Mouse (Mus musculus) embryonic facial prominence, embryonic 11.5 days (tissue): ENCODE data around the gene Sorbs2. TPM values are rescaled to one million over a fixed set of nuclear protein-coding genes. Genes with fewer than 3 reads are reported as not detected.

Experiments
- ATAC-seq: fragments of 200-750 bp; cut with Nextera tagmentation; replicated peaks from 2 replicates; pipeline ENCODE4 v1.8.0; 2017; ENCODE audit warnings: low read depth; ENCODE audit not compliant: insufficient number of reproducible peaks, low FRiP score, low TSS enrichment
- DNase-seq: peaks from one replicate; pipeline ENCODE4 v3.0.0-alpha.2; 2015; ENCODE audit warnings: low spot score
- H3K27ac ChIP-seq: fragments of 300-500 bp; sonication (generic); replicated peaks from 2 replicates; pipeline ENCODE4 v1.5.1; 2014; ENCODE audit warnings: mild to moderate bottlenecking, low read depth, low read length, control low read depth
- H3K27me3 ChIP-seq: fragments of 300-500 bp; sonication (generic); 2 replicates; pipeline ENCODE4 v1.6.1; 2014; ENCODE audit warnings: mild to moderate bottlenecking, low read length, moderate library complexity, mixed read lengths; ENCODE audit not compliant: control insufficient read depth, insufficient read depth
- H3K36me3 ChIP-seq: fragments of 300-500 bp; sonication (generic); replicated peaks from 2 replicates; pipeline ENCODE4 v1.6.1; 2014; ENCODE audit warnings: low read depth, mild to moderate bottlenecking, low read length, moderate library complexity, mixed read lengths; ENCODE audit not compliant: control insufficient read depth, insufficient read depth
- H3K4me1 ChIP-seq: fragments of 300-500 bp; sonication (generic); 2 replicates; pipeline ENCODE4 v1.6.1; 2014; ENCODE audit warnings: low read length, mixed read lengths; ENCODE audit not compliant: control insufficient read depth, insufficient read depth
- H3K4me2 ChIP-seq: fragments of 300-500 bp; sonication (generic); 2 replicates; pipeline ENCODE4 v1.6.1; 2014; ENCODE audit warnings: low read depth, mild to moderate bottlenecking, control low read depth, low read length, moderate library complexity
- H3K4me3 ChIP-seq: fragments of 300-500 bp; sonication (generic); 2 replicates; pipeline ENCODE4 v1.5.1; 2014; ENCODE audit warnings: low read depth, low read length, control low read depth
- H3K9ac ChIP-seq: fragments of 300-500 bp; sonication (generic); replicated peaks from 2 replicates; pipeline ENCODE4 v1.6.1; 2014; ENCODE audit warnings: mild to moderate bottlenecking, control low read depth, low read length
- H3K9me3 ChIP-seq: fragments of 300-500 bp; sonication (generic); replicated peaks from 2 replicates; pipeline ENCODE4 v1.6.1; 2016; ENCODE audit warnings: mild to moderate bottlenecking, low read length, inconsistent platforms, mixed read lengths; ENCODE audit not compliant: control insufficient read depth
- WGBS: fragments of 180-500 bp; shearing (Covaris S2); extraction: QIAGEN DNeasy Blood & Tissue Kit; methylation state at CpG from one replicate; pipeline ENCODE4 v1.1.7; 2014; 5-methylcytosine and 5-hydroxymethylcytosine counted together
- polyA plus RNA-seq: library from polyadenylated mRNA; unstranded; fragments of >200 nt; fragmentation: Nextera tagmentation; extraction: Ambion mirVana; gene quantifications from 2 replicates; pipeline ENCODE4 v1.2.1, GENCODE M21; 2014

Gene Sorbs2
- polyA plus RNA-seq, 1 experiment from 2014 or later = 26.6 TPM

DNA sequence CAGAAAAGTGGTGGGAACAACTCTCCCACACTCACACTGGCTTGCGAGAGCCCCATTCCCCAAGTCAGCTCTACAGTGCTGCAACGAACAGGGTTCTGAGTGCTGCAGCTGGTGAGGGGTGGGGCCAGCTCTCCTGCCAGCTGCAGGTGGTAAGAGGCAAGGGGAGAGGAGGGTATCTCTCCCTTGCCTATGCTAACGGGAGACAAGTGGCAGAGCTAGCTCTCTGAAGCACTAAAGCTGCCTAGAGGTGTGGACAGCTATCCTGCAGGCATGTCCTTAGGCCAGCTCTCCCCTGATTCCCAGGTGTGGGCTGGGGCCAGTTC, 72.9 kb downstream of the Sorbs2 start:
- ATAC-seq = no peak
- 54% methylated on average over 3 of the region's 3 CpGs for WGBS
- no peaks in the 10 kb centered on the region for H3K9me3 ChIP-seq

DNA sequence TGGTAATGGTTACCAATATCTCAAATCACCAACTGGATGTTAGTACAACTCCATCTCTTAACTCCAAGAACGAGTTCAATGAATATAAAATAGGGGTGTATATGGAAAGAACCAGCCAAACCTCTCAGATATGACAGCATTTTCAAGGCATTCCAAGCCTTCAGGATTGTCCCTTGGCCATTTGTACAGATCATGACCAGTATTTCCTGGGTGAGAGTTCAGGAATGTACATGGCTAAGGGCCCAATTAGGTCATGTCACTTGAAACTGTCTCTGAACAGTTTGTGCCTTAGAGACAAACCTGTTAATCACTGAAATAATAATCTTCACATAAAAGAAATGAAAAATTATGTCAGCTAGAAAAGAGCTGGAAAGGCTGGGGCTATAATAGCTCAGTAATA, 76.3 kb downstream of the Sorbs2 start:
- no peak overlapping the region for H3K4me2 ChIP-seq
- H3K4me3 ChIP-seq = no peak overlapping the region
- no peaks in the 10 kb centered on the region for H3K36me3 ChIP-seq
- no peaks in the 10 kb centered on the region for H3K4me1 ChIP-seq
- DNase-seq (no peak), ATAC-seq (no peak)
- H3K9me3 ChIP-seq = no peaks in the 10 kb centered on the region
- WGBS = 89% methylated on average over 1 of the region's 1 CpGs
- no peak overlapping the region for H3K27ac ChIP-seq
- H3K9ac ChIP-seq = no peak overlapping the region
- no peaks in the 10 kb centered on the region for H3K27me3 ChIP-seq

More for the DNA sequence above, 72.9 kb downstream of the Sorbs2 start:
- no peak for DNase-seq
- H3K36me3 ChIP-seq = no peaks in the 10 kb centered on the region
- H3K4me3 ChIP-seq = no peak overlapping the region
- no peaks in the 10 kb centered on the region for H3K4me1 ChIP-seq
- H3K27ac ChIP-seq = no peak overlapping the region
- H3K27me3 ChIP-seq = no peaks in the 10 kb centered on the region
- H3K4me2 ChIP-seq = no peak overlapping the region
- H3K9ac ChIP-seq = no peak overlapping the region

DNA sequence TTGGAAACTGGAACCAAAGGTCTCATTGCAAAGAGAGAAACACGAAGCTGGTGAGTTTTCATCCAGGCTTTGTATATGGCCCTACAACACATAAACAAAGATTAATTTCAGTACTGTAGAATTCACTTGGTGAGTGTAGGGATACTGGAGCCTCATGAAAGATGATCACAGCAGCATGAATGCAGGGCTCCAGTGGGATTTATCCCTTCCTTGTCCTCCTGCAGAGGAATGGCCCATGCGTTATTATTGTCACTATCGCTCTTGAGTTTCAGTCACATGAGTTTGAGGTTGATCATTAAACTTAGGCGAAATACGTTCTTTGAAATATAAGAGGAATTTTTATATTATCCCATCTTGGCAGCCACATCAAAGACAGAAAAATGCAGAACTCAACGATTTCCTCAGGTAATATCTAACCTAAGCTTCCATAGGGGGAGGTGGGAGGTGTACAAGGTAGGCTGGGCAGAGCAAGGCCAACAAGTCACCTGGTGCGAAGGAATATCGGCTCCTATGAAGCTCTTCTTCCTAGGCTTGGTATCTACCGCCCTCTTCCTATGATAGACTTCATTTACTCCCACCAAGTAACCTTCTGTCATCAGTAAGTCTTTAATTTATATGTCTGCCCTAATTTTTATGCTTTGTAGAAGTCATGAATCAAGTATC, 76.9 kb downstream of the Sorbs2 start:
- no peaks in the 10 kb centered on the region for H3K9me3 ChIP-seq
- no peak overlapping the region for H3K4me2 ChIP-seq
- no peak overlapping the region for H3K9ac ChIP-seq
- DNase-seq = no peak
- no peak overlapping the region for H3K4me3 ChIP-seq
- no peaks in the 10 kb centered on the region for H3K4me1 ChIP-seq
- H3K36me3 ChIP-seq = no peaks in the 10 kb centered on the region
- H3K27me3 ChIP-seq = no peaks in the 10 kb centered on the region
- WGBS = 93% methylated on average over 9 of the region's 9 CpGs
- no peak for ATAC-seq
- no peak overlapping the region for H3K27ac ChIP-seq

DNA sequence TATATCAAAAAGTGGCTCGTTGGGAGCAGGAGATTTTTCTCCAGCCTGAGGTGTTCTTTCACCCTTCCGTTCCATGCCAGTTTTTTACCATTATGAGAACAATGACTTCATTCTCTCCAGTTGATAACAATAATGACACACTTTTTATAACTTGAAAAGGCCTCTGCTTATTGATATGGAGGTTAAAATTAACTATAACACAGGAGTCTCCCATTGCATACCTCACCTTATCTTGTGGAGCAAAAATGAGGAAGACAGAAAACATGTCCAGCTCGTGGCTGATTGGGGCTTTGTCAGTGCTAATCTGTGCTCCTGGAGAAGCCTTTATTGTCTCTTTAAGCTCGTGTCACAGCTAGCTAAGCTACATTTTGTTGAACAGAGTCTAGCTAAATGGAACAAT, 77.6 kb downstream of the Sorbs2 start:
- H3K4me2 ChIP-seq = no peak overlapping the region
- 56% methylated on average over 4 of the region's 4 CpGs for WGBS
- DNase-seq (no peak), ATAC-seq (no peak)
- no peak overlapping the region for H3K9ac ChIP-seq
- H3K4me1 ChIP-seq = no peaks in the 10 kb centered on the region
- no peaks in the 10 kb centered on the region for H3K9me3 ChIP-seq
- H3K27ac ChIP-seq = no peak overlapping the region
- H3K27me3 ChIP-seq = no peaks in the 10 kb centered on the region
- no peaks in the 10 kb centered on the region for H3K36me3 ChIP-seq
- H3K4me3 ChIP-seq = no peak overlapping the region

DNA sequence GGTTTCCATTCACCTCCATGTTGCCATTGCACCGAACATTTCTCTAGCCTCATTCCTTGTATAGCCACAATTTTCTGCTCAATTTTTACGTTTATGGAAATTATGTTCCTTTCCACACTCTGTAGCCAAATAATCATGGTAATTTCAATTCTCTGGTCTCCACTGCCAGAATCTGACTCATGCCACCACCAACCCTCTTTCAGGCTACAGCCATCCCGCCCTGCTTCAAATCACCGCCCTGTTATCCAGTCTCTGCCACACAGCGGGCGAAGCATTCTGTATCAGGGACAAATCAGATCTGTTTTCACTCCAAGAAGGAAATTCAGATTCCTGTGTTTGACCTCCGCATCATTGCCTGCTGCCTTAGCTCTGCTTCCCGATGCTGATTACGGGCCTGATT, 79.4 kb downstream of the Sorbs2 start:
- no peak overlapping the region for H3K4me3 ChIP-seq
- no peaks in the 10 kb centered on the region for H3K36me3 ChIP-seq

DNA sequence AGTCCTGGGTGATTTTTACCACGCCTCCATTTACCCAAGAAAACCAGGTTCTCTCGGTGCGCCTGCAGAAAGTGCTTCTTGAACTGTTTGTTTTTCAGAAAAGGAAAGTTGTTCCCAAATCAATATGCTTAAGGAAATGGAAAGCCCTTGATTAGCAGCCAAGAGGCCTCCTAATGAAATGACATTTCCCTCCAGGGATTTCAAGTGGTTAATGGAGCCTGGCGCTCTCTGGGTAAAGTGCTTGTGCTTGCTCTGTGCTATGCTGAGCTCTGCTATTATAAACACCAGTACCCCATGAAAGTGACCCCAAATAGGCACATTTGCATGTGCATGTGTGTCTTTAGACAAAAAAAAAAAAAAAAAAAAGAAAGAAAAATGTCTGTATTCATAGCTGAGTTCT, 84.3 kb downstream of the Sorbs2 start:
- H3K4me1 ChIP-seq = no peaks in the 10 kb centered on the region
- DNase-seq (no peak), ATAC-seq (no peak)
- WGBS = 75% methylated on average over 4 of the region's 4 CpGs
- no peak overlapping the region for H3K4me2 ChIP-seq
- no peaks in the 10 kb centered on the region for H3K36me3 ChIP-seq
- H3K27me3 ChIP-seq = no peaks in the 10 kb centered on the region
- H3K4me3 ChIP-seq = no peak overlapping the region
- H3K9me3 ChIP-seq = no peaks in the 10 kb centered on the region
- H3K9ac ChIP-seq = no peak overlapping the region
- H3K27ac ChIP-seq = no peak overlapping the region

More for the DNA sequence above, 79.4 kb downstream of the Sorbs2 start:
- no peaks in the 10 kb centered on the region for H3K9me3 ChIP-seq
- no peaks in the 10 kb centered on the region for H3K4me1 ChIP-seq
- no peak overlapping the region for H3K9ac ChIP-seq
- DNase-seq = no peak
- 90% methylated on average over 9 of the region's 9 CpGs for WGBS
- H3K27me3 ChIP-seq = no peaks in the 10 kb centered on the region
- no peak overlapping the region for H3K27ac ChIP-seq
- ATAC-seq = no peak
- no peak overlapping the region for H3K4me2 ChIP-seq

DNA sequence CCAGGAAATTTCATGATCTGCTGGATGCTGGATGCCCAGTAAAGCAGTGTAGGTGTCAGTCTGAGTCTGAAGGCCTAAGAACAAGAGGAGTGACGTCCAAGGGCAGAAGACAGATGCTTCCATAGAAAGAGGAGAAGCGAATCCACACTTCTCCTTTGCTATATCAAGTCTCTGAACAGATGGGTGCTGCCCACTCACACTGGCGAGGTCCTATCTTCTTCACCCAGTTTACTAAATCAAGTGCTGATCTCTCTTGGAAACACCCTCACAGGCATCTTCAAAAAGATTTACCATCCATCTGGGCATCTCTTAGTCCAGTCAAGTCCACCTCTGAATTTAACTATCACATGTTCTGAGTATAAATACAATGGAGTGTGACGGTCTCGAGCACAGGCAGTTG, 86.1 kb downstream of the Sorbs2 start:
- H3K4me1 ChIP-seq = no peaks in the 10 kb centered on the region
- H3K4me3 ChIP-seq = no peak overlapping the region
- no peaks in the 10 kb centered on the region for H3K9me3 ChIP-seq
- 85% methylated on average over 5 of the region's 5 CpGs for WGBS
- H3K27me3 ChIP-seq = no peaks in the 10 kb centered on the region
- H3K27ac ChIP-seq = no peak overlapping the region
- no peak for DNase-seq
- no peak for ATAC-seq
- no peak overlapping the region for H3K9ac ChIP-seq
- H3K4me2 ChIP-seq = no peak overlapping the region
- H3K36me3 ChIP-seq = no peaks in the 10 kb centered on the region

DNA sequence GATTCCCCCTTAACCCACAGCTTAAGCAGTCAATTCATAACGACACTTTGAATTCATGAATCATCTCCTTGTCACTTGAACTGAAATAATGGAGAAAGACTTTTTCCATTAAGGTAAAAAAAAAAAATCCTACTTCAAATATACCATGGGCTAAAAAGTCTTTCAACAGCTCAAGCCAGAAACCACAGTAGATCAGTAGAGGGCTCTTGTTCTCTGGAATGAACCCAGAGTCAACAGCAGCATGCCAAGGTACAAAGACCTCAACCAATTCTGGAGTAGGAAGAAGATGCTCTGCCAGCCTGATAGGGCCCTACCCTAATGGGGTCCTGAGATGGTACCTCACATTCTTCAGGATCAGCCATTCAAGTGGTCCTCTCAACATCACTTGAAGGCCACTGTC, 88.4 kb downstream of the Sorbs2 start:
- Histone ChIP-seq H3K36me3 (no peaks in the 10 kb centered on the region), H3K9me3 (no peaks in the 10 kb centered on the region), H3K27me3 (no peaks in the 10 kb centered on the region), H3K9ac (no peak overlapping the region), H3K4me2 (no peak overlapping the region), H3K27ac (no peak overlapping the region), H3K4me1 (no peaks in the 10 kb centered on the region), H3K4me3 (no peak overlapping the region)
- ATAC-seq (no peak), DNase-seq (no peak)
- WGBS = 85% methylated on average over 1 of the region's 1 CpGs
